Mouse (Mus musculus) MN1 (cell line): Measurements from ENCODE around the gene Rtp3.

ENCODE experiments used
- DNase-seq: peaks from one replicate; pipeline ENCODE4 v3.0.0-alpha.2; 2016; ENCODE audit warnings: low spot score

Rtp3 gene

DNA sequence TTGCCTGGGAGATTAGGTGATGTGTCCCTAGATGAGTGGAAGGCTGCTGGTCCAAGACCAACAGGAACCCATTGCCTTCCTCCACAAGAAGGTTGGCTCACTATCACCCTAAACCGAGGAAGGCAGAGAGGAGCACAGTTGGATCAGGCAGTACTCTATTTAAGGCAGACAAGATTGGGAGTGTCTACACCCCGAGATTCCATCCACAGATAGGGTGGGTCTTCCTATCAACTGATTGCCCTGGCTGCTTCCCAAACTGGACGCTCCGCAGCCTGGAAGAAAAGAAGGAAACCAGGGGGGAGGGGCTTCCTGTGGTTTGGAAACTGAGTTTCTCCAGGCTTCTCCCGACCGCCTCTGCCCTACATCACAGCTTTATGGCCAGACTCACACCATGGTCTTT lies at the start of gene Rtp3:
TSS of gene Rtp3 (minus strand) at position 380 of the 400 bp plus-strand sequence.
- no peak for DNase-seq

GRCm38 (mm10) chr9:111039966-111040365 lies 49.6 kb upstream of the Rtp3 start:
- no peak for DNase-seq

GRCm38 (mm10) chr9:111033717-111034116 lies 43.3 kb upstream of the Rtp3 start:
- DNase-seq, result no peak

DNA sequence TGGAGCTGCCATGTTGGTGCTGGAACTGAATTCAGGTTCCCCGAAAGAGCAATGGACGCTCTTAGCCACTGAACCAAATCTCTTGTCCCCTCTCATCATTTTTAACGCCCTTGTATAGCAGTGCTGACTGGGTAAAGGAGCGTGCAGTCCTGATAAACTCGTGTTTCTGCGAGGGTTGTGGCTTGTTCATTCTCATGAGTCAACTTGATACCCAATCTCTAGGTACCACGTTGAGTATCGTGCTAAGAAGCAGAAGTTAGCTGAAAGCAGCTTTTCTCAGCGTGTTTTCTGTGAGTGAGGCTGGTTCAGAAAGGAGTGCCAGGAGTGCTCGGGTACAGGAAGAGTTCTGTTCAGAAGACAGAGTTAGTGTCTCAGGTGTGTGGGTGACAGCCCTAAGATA lies 36.4 kb upstream of the Rtp3 start:
- DNase-seq, result no peak

DNA sequence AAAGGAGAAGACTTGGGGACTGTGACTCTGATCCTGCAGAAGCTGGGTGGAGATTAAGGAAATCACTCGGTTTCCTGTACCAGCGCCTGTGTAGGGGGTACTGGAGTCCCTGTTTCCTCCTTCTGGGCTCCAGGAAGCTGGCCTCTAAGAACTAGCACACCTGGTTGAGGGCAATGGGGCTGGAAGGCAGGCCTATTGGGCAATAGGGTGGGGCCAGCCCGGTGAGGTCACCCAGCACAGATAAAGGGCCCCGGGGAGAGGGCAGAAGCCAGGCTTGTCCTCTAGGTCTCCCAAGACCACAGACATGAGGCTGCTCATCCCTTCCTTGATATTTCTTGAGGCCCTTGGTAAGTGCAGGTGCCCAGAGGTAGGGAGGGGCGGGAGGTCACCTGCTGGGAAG lies 28.6 kb upstream of the Rtp3 start, which contains the start of gene Ltf:
TSS of gene Ltf (plus strand) at position 250 of the 400 bp plus-strand sequence.
- no peak for DNase-seq

- no peak for DNase-seq
These were observed 25.3 kb upstream of the Rtp3 start for GRCm38 (mm10) chr9:111015658-111016057.

DNA sequence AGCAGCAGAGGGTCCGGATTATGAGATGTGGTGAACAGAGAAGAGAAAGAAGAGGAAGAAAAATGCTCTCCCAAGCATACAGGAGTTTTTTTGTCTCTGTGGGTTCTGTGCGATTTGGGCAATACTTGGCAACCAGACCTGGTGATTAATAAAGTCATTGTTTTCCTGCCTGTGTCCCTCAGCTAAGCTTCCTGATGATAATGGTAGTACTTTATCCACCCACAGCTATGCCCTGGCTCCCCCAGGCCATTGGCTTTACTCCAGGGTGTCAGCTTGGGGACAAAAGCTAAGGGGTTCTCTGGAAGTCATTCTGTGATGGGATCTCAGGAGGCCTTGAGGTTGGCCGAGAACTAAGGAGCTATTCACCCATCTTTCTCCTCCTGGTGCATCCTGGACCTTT lies 21.7 kb upstream of the Rtp3 start:
- no peak for DNase-seq

- no peak for DNase-seq
These were observed 21.2 kb upstream of the Rtp3 start for GRCm38 (mm10) chr9:111011550-111011949.

GRCm38 (mm10) chr9:111009763-111010162 lies 19.4 kb upstream of the Rtp3 start:
- DNase-seq, result no peak

GRCm38 (mm10) chr9:111006544-111006943 lies 16.2 kb upstream of the Rtp3 start:
- DNase-seq, result no peak

GRCm38 (mm10) chr9:111003279-111003678 lies 12.9 kb upstream of the Rtp3 start:
- no peak for DNase-seq

DNA sequence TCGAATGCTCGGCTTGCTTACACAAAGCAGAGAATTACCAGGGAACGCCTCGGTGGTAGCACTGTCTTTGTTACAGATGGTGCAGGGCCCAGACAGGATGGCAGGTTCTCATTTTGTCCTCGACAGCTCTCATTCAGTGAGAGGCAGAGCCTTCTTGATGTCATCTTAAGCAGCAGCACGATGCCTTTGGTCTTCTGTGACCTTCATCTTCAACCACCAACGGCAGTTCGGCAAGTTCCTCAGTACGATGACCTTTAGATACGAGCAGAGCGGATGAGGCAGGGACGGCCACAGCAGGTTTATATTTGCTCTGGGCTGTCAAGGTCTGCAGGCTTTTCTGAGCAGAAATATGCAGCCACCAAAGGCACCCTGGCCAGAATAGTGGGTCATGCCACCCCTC lies 11.2 kb upstream of the Rtp3 start:
- DNase-seq, result no peak

DNA sequence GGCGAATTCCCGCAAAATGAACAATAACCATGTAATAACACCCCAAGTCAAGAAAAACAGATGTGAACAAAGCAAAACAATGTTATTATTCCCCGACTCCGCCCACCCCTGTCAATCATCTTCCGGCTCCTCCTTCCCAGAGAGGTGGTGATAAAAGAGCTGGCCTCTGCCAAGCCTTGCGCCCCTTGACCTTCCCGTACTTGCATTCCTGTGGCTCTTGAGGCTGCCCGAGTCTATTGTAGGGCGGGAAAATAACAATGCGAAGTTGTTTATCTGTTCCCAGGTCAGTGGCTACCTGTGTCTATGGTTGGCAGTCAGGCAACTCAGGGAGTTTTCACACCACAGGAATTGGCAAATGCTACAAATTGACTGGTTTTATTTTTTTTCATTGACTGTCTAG lies 9.5 kb upstream of the Rtp3 start:
- DNase-seq, result no peak

- DNase-seq, result no peak
These were observed 8.7 kb upstream of the Rtp3 start for GRCm38 (mm10) chr9:110999056-110999455.

DNA sequence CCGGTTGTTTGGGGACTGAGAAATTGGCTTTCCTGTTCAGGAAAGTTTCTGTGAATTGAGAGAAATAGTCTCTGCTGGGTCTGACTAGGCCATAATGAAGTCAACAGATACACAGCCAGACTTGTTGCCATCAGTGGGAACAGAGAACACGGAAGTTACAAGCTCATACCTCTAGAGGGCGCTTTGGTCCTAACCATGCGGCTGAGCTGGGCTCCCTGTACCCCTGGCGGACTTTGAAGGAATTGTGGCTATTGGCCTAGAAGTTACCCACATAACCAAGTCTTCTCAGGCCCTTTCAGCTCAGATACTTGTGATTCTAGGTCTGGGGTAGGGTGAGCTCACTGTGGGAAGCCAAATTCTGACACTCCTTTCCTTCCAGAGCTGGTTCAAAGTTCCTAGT lies 6.9 kb upstream of the Rtp3 start:
- peak; percentile 88 for DNase-seq

DNA sequence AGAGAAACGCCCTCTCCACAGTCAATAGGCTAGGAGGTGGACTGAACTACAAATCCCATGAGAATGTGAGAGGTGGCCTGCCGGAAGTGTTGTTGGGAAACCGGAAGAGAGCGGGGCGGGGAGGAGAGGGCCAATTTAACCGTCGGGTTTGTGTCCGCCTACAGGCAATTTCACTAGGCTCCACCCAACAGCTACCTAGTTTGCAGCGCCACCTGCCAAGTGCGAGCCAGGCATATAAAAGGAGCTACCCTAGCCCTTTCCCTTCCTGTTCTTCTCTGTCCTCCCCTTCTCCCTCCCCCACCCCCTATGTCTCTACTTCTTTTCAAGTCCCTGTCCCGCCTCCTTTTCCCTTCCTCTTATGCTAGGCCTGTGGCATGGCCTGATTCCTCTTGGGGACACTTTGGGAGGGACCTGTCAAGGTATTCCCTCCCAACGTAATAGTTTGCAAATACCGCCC lies 4.4 kb upstream of the Rtp3 start:
- DNase-seq, result peak; percentile 76

GRCm38 (mm10) chr9:110993281-110993709 lies 2.9 kb upstream of the Rtp3 start:
- DNase-seq, result no peak

- DNase-seq, result no peak
These were observed 840 bp downstream of the Rtp3 start for GRCm38 (mm10) chr9:110989543-110989942.

DNA sequence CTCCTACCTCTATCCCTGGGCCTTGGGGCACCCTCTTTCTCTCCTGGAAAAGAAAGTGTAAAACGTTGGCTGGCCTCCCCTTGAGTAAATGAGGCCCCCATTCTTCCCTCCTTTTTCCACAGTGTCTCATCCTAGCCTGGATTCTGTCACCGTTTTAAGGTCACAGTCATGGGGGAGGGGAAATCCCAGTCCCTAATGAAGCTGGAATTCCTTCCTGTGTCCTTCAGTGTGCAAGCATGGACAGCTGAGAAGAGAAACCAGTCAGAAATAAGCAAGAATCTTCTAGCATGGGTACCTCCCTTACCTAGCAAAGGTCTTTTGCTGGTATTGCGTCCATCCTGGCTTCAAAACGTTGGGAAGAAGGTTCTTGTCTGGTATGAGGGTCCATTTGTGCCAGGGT lies 1.2 kb downstream of the Rtp3 start:
- no peak for DNase-seq

GRCm38 (mm10) chr9:110988078-110988477 lies 2.3 kb downstream of the Rtp3 start:
- no peak for DNase-seq

GRCm38 (mm10) chr9:110987331-110987730 lies 3.1 kb downstream of the Rtp3 start:
- no peak for DNase-seq

GRCm38 (mm10) chr9:110985951-110986350 lies 4.4 kb downstream of the Rtp3 start:
- no peak for DNase-seq

GRCm38 (mm10) chr9:110985541-110985940 lies 4.8 kb downstream of the Rtp3 start:
- DNase-seq, result no peak

GRCm38 (mm10) chr9:110984096-110984495 lies 6.3 kb downstream of the Rtp3 start:
- no peak for DNase-seq

GRCm38 (mm10) chr9:110982351-110982750 lies 8.0 kb downstream of the Rtp3 start:
- DNase-seq, result no peak
